Mouse (Mus musculus): ENCODE measurements around the gene Zswim4.

DNA sequence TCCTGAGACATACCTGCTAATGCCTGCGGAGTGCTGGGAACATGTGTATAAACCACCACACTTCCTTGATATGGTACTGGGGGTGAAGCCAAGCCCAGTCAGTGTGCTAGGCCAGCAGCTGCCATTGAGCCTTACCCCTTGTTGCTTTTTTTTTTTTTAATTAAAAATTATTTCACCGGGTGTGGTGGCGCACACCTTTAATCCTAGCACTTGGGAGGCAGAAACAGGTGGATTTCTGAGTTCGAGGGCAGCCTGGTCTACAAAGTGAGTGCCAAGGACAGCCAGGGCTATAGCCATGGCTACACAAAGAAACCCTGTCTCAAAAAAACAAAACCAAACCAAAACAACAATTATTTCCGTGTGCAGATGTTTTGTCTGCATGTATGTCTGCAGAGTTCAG, 31.8 kb downstream of the Zswim4 start:
- TF ChIP-seq GATA1 (IDR thresholded peaks at IDR 0.05; ENCODE audit: low read length) (no peak), TAL1 (IDR thresholded peaks at IDR 0.05; ENCODE audit: low read length) (no peak)

All from erythroblast, embryonic 14.5 days (primary cell).